Mouse (Mus musculus): ENCODE results near the gene Meis2. TPM values are rescaled to one million over a fixed set of nuclear protein-coding genes. Genes with fewer than 3 reads are reported as not detected.

Meis2 gene
- total RNA-seq, 1 experiment = 12.4 TPM

- H3K27ac ChIP-seq (ENCODE audit: insufficient read depth, low read depth, low read length, poor library complexity, severe bottlenecking) = no peak overlapping the region
- no peak overlapping the region for H3K9ac ChIP-seq (ENCODE audit: insufficient read depth, low read depth, low read length, poor library complexity, severe bottlenecking)
- H3K4me3 ChIP-seq (ENCODE audit: insufficient read depth in 1 of 2, low read depth in 1 of 2, low read length in 2 of 2, poor library complexity in 1 of 2, severe bottlenecking in 1 of 2) = no peak overlapping the region
- no peaks in the 10 kb centered on the region for H3K36me3 ChIP-seq (ENCODE audit: control insufficient read depth, insufficient read depth, low read length, poor library complexity, severe bottlenecking)
- H3K4me1 ChIP-seq (ENCODE audit: control insufficient read depth in 2 of 2, insufficient read depth in 2 of 2, low read length in 2 of 2, poor library complexity in 1 of 2) = peaks cover 0 to 2% of the 10 kb centered on the region in 2 experiments; a peak in 1 of 4 replicates
- no peak for TF ChIP-seq CHD2 (IDR thresholded peaks at IDR 0.05; ENCODE audit: low read depth, low read length)
- no peak for TF ChIP-seq HCFC1 (IDR thresholded peaks at IDR 0.05; ENCODE audit: borderline replicate concordance, insufficient read depth, low read length)
- no peak for TF ChIP-seq ZC3H11A (IDR thresholded peaks at IDR 0.05; ENCODE audit: borderline replicate concordance, low read depth, low read length)
- TF ChIP-seq MAFK (IDR thresholded peaks at IDR 0.05; ENCODE audit: insufficient read depth, low read depth, low read length) = no peak
- TF ChIP-seq ZNF384 (IDR thresholded peaks at IDR 0.05; ENCODE audit: low read depth, low read length) = no peak
- no peaks in the 10 kb centered on the region for H3K9me3 ChIP-seq (ENCODE audit: control insufficient read depth, insufficient read depth, low read depth, low read length)
- in situ Hi-C loops (cut with MboI; ENCODE audit: low sequenced_read_pairs in 2 of 2, unreplicated experiment in 2 of 2) = no loop called here
- no peak for DNase-seq (ENCODE audit: low read depth, low spot score)
These were observed 100.7 kb downstream of the Meis2 start for GRCm38 (mm10) chr2:115964911-115965310.

GRCm38 (mm10) chr2:115963293-115963835 is 102.3 kb downstream of the Meis2 start:
- in situ Hi-C loops (cut with MboI; ENCODE audit: low sequenced_read_pairs in 2 of 2, unreplicated experiment in 2 of 2) = no loop called here
- no peaks in the 10 kb centered on the region for H3K9me3 ChIP-seq (ENCODE audit: control insufficient read depth, insufficient read depth, low read depth, low read length)
- no peaks in the 10 kb centered on the region for H3K36me3 ChIP-seq (ENCODE audit: control insufficient read depth, insufficient read depth, low read length, poor library complexity, severe bottlenecking)

GRCm38 (mm10) chr2:115962728-115963127 is 102.9 kb downstream of the Meis2 start:
- Histone ChIP-seq H3K27ac (ENCODE audit: insufficient read depth, low read depth, low read length, poor library complexity, severe bottlenecking) (no peak overlapping the region), H3K4me1 (ENCODE audit: control insufficient read depth in 2 of 2, insufficient read depth in 2 of 2, low read length in 2 of 2, poor library complexity in 1 of 2) (peaks cover 0 to 2% of the 10 kb centered on the region in 2 experiments; a peak in 1 of 4 replicates), H3K9me3 (ENCODE audit: control insufficient read depth, insufficient read depth, low read depth, low read length) (no peaks in the 10 kb centered on the region), H3K4me3 (ENCODE audit: insufficient read depth in 1 of 2, low read depth in 1 of 2, low read length in 2 of 2, poor library complexity in 1 of 2, severe bottlenecking in 1 of 2) (no peak overlapping the region), H3K9ac (ENCODE audit: insufficient read depth, low read depth, low read length, poor library complexity, severe bottlenecking) (no peak overlapping the region), H3K36me3 (ENCODE audit: control insufficient read depth, insufficient read depth, low read length, poor library complexity, severe bottlenecking) (no peaks in the 10 kb centered on the region)
- in situ Hi-C loops (cut with MboI; ENCODE audit: low sequenced_read_pairs in 2 of 2, unreplicated experiment in 2 of 2) = no loop called here
- DNase-seq (ENCODE audit: low read depth, low spot score) = no peak
- no peak for TF ChIP-seq ZC3H11A (IDR thresholded peaks at IDR 0.05; ENCODE audit: borderline replicate concordance, low read depth, low read length)

More at GRCm38 (mm10) chr2:115963293-115963835, 102.3 kb downstream of the Meis2 start:
- Histone ChIP-seq H3K9ac (ENCODE audit: insufficient read depth, low read depth, low read length, poor library complexity, severe bottlenecking) (no peak overlapping the region), H3K27ac (ENCODE audit: insufficient read depth, low read depth, low read length, poor library complexity, severe bottlenecking) (no peak overlapping the region), H3K4me3 (ENCODE audit: insufficient read depth in 1 of 2, low read depth in 1 of 2, low read length in 2 of 2, poor library complexity in 1 of 2, severe bottlenecking in 1 of 2) (no peak overlapping the region), H3K4me1 (ENCODE audit: control insufficient read depth in 2 of 2, insufficient read depth in 2 of 2, low read length in 2 of 2, poor library complexity in 1 of 2) (peaks cover 0 to 2% of the 10 kb centered on the region in 2 experiments; a peak in 1 of 4 replicates)
- no peak for TF ChIP-seq ZC3H11A (IDR thresholded peaks at IDR 0.05; ENCODE audit: borderline replicate concordance, low read depth, low read length)
- no peak for TF ChIP-seq ZNF384 (IDR thresholded peaks at IDR 0.05; ENCODE audit: low read depth, low read length)
- no peak for TF ChIP-seq HCFC1 (IDR thresholded peaks at IDR 0.05; ENCODE audit: borderline replicate concordance, insufficient read depth, low read length)
- TF ChIP-seq CHD2 (IDR thresholded peaks at IDR 0.05; ENCODE audit: low read depth, low read length) = no peak
- TF ChIP-seq MAFK (IDR thresholded peaks at IDR 0.05; ENCODE audit: insufficient read depth, low read depth, low read length) = no peak
- DNase-seq (ENCODE audit: low read depth, low spot score) = no peak

GRCm38 (mm10) chr2:115962113-115962512 is 103.5 kb downstream of the Meis2 start:
- Histone ChIP-seq H3K4me1 (ENCODE audit: control insufficient read depth in 2 of 2, insufficient read depth in 2 of 2, low read length in 2 of 2, poor library complexity in 1 of 2) (peaks cover 0 to 2% of the 10 kb centered on the region in 2 experiments; a peak in 1 of 4 replicates), H3K9me3 (ENCODE audit: control insufficient read depth, insufficient read depth, low read depth, low read length) (no peaks in the 10 kb centered on the region)
- in situ Hi-C loops (cut with MboI; ENCODE audit: low sequenced_read_pairs in 2 of 2, unreplicated experiment in 2 of 2) = no loop called here

GRCm38 (mm10) chr2:115960615-115961014 is 105.0 kb downstream of the Meis2 start:
- Histone ChIP-seq H3K4me3 (ENCODE audit: insufficient read depth in 1 of 2, low read depth in 1 of 2, low read length in 2 of 2, poor library complexity in 1 of 2, severe bottlenecking in 1 of 2) (no peak overlapping the region), H3K9ac (ENCODE audit: insufficient read depth, low read depth, low read length, poor library complexity, severe bottlenecking) (no peak overlapping the region), H3K9me3 (ENCODE audit: control insufficient read depth, insufficient read depth, low read depth, low read length) (no peaks in the 10 kb centered on the region), H3K36me3 (ENCODE audit: control insufficient read depth, insufficient read depth, low read length, poor library complexity, severe bottlenecking) (no peaks in the 10 kb centered on the region), H3K27ac (ENCODE audit: insufficient read depth, low read depth, low read length, poor library complexity, severe bottlenecking) (no peak overlapping the region), H3K4me1 (ENCODE audit: control insufficient read depth in 2 of 2, insufficient read depth in 2 of 2, low read length in 2 of 2, poor library complexity in 1 of 2) (peaks cover 0 to 2% of the 10 kb centered on the region in 2 experiments; a peak in 1 of 4 replicates)
- no peak for DNase-seq (ENCODE audit: low read depth, low spot score)
- TF ChIP-seq HCFC1 (IDR thresholded peaks at IDR 0.05; ENCODE audit: borderline replicate concordance, insufficient read depth, low read length) (no peak), CHD2 (IDR thresholded peaks at IDR 0.05; ENCODE audit: low read depth, low read length) (no peak), ZC3H11A (IDR thresholded peaks at IDR 0.05; ENCODE audit: borderline replicate concordance, low read depth, low read length) (no peak), ZNF384 (IDR thresholded peaks at IDR 0.05; ENCODE audit: low read depth, low read length) (no peak), MAFK (IDR thresholded peaks at IDR 0.05; ENCODE audit: insufficient read depth, low read depth, low read length) (no peak)
- in situ Hi-C loops (cut with MboI; ENCODE audit: low sequenced_read_pairs in 2 of 2, unreplicated experiment in 2 of 2) = no loop called here

More at GRCm38 (mm10) chr2:115962113-115962512, 103.5 kb downstream of the Meis2 start:
- Histone ChIP-seq H3K27ac (ENCODE audit: insufficient read depth, low read depth, low read length, poor library complexity, severe bottlenecking) (no peak overlapping the region), H3K4me3 (ENCODE audit: insufficient read depth in 1 of 2, low read depth in 1 of 2, low read length in 2 of 2, poor library complexity in 1 of 2, severe bottlenecking in 1 of 2) (no peak overlapping the region), H3K36me3 (ENCODE audit: control insufficient read depth, insufficient read depth, low read length, poor library complexity, severe bottlenecking) (no peaks in the 10 kb centered on the region), H3K9ac (ENCODE audit: insufficient read depth, low read depth, low read length, poor library complexity, severe bottlenecking) (no peak overlapping the region)
- DNase-seq (ENCODE audit: low read depth, low spot score) = no peak
- no peak for TF ChIP-seq ZC3H11A (IDR thresholded peaks at IDR 0.05; ENCODE audit: borderline replicate concordance, low read depth, low read length)
- TF ChIP-seq CHD2 (IDR thresholded peaks at IDR 0.05; ENCODE audit: low read depth, low read length) = no peak
- TF ChIP-seq MAFK (IDR thresholded peaks at IDR 0.05; ENCODE audit: insufficient read depth, low read depth, low read length) = no peak
- TF ChIP-seq ZNF384 (IDR thresholded peaks at IDR 0.05; ENCODE audit: low read depth, low read length) = no peak
- TF ChIP-seq HCFC1 (IDR thresholded peaks at IDR 0.05; ENCODE audit: borderline replicate concordance, insufficient read depth, low read length) = no peak

Data from ES-E14 (cell line).